Mouse (Mus musculus) cerebellum, adult 2 months (tissue): Measurements from ENCODE around the gene Slc39a10. TPM values are rescaled to one million over a fixed set of nuclear protein-coding genes. Genes with fewer than 3 reads are reported as not detected.

Experiments
- DNase-seq, 2 experiments: peaks; one replicate each; pipeline ENCODE4 v3.0.0; 2021
- H3K27ac ChIP-seq: fragments of 200-500 bp; 2 replicates; pipeline ENCODE4 v1.5.1; 2012; ENCODE audit warnings: low read length, control low read depth, inconsistent platforms; ENCODE audit not compliant: insufficient read depth
- H3K27me3 ChIP-seq: fragments of 200-500 bp; 2 replicates; pipeline ENCODE4 v1.6.1; 2012; ENCODE audit warnings: inconsistent platforms, mild to moderate bottlenecking, low read length, moderate library complexity; ENCODE audit not compliant: control insufficient read depth, insufficient read depth
- H3K4me1 ChIP-seq: fragments of 200-500 bp; 2 replicates; pipeline ENCODE4 v1.6.1; 2011; ENCODE audit warnings: low read length; ENCODE audit not compliant: control insufficient read depth, insufficient read depth
- H3K4me3 ChIP-seq: fragments of 200-500 bp; replicated peaks from 2 replicates; pipeline ENCODE3; 2011; ENCODE audit warnings: mild to moderate bottlenecking, low read depth, low read length, control low read depth; ENCODE audit not compliant: insufficient read depth
- CTCF ChIP-seq: fragments of 200-500 bp; IDR thresholded peaks from 2 replicates; pipeline ENCODE4 v1.5.1; 2011; ENCODE audit warnings: low read depth, mild to moderate bottlenecking, control low read depth, low read length, moderate library complexity, borderline replicate concordance; ENCODE audit not compliant: insufficient read depth
- POLR2A ChIP-seq: fragments of 200-500 bp; IDR thresholded peaks from 2 replicates; pipeline ENCODE4 v1.6.1; 2011; ENCODE audit warnings: low read length, control low read depth, borderline replicate concordance; ENCODE audit not compliant: insufficient read depth
- WGBS: fragments of 180-500 bp; shearing (Covaris S2); methylation state at CpG from one replicate; pipeline ENCODE4 v1.1.7; 2018; 5-methylcytosine and 5-hydroxymethylcytosine counted together
- polyA plus RNA-seq: library from polyadenylated mRNA; depleted of rRNA; stranded (reverse); fragments of >200 nt; gene quantifications from 2 replicates; pipeline ENCODE4 v1.2.3, GENCODE M21; 2012

Slc39a10 gene
- polyA plus RNA-seq, 1 experiment, result 32.6 TPM

DNA sequence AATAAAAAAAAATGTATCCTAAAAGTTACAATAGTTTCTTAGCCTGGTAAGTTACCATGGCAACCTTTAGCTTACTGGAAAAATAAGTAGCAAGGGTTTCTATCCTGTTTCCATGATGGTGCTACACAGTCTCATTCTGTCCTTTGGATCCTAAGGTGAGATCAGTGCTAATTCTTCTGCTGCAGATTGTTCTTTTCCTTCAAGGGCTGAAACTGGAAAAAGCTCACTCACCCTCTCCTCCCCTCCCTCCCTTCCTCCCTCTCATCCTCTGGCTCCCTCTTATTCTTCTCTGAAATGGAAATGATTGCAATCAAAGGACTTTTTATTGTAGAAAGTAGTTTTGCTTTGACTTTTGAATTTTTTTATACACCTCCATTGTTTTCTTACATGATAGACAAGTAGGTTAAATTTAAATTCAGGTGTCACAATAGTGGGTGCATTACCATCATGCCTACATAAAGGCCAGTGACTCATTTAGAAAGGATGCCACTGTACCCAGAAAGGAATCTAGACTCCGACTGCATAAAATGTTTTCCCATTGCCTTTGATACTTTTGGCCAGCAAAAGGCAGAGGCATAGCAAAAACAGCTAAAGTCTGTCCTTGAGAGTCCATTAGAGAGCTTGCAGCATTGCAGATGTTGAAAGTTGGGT, 20.0 kb upstream of the Slc39a10 start:
- 88% methylated on average over 1 of the region's 1 CpGs for WGBS
- DNase-seq, result no peak

DNA sequence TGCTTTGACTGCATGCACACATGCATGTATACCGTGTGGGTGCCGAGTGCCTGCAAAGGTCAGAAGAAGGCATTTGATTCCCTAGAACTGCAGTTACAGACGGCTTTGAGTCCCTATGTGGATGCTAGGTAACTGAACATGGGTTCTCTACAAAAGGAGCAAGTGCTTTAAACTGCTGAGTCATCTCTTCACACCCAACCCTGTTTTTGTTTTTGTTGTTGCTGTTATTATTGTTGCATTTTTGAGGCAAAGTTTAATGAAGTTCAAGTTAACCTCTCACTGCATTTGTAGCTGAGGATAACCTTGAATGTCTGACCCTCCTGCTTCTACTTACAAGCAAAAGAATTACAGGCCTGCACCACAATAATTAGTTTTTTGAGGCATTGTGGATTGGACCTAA, 17.5 kb upstream of the Slc39a10 start:
- no peak for DNase-seq
- 80% methylated on average over 3 of the region's 3 CpGs for WGBS
- Histone ChIP-seq H3K27me3 (no peaks in the 10 kb centered on the region), H3K4me1 (no peaks in the 10 kb centered on the region), H3K4me3 (no peak overlapping the region), H3K27ac (no peak overlapping the region)
- TF ChIP-seq POLR2A, result no peak
- no peak for TF ChIP-seq CTCF

More for the DNA sequence above, 20.0 kb upstream of the Slc39a10 start:
- H3K27me3 ChIP-seq, result no peaks in the 10 kb centered on the region
- H3K4me1 ChIP-seq, result no peaks in the 10 kb centered on the region
- TF ChIP-seq CTCF, result no peak
- TF ChIP-seq POLR2A, result no peak
- H3K4me3 ChIP-seq, result no peak overlapping the region
- H3K27ac ChIP-seq, result no peak overlapping the region

DNA sequence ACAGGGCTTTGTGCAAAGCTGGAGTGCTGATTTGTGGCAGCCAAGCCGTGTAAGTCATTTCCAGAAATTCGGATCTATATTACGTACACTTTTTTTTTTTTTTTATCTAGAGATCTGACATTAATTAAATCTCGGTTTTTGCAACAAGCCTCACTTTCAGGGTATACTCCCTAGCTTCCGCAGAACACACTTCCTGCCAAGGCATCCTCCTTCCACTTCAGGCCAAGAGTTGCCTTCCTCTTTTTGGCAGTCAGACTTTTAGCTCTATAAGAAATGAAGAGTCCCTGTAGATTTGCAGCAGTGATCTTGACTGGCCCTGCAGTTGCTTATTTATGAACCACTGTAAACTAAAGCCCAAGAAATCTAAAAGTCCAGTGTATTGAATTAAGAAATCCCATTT, 13.1 kb upstream of the Slc39a10 start:
- WGBS, result 84% methylated on average over 5 of the region's 5 CpGs
- no peak for TF ChIP-seq CTCF
- TF ChIP-seq POLR2A, result no peak
- Histone ChIP-seq H3K27ac (no peak overlapping the region), H3K4me1 (no peaks in the 10 kb centered on the region), H3K27me3 (no peaks in the 10 kb centered on the region), H3K4me3 (no peak overlapping the region)
- no peak for DNase-seq

DNA sequence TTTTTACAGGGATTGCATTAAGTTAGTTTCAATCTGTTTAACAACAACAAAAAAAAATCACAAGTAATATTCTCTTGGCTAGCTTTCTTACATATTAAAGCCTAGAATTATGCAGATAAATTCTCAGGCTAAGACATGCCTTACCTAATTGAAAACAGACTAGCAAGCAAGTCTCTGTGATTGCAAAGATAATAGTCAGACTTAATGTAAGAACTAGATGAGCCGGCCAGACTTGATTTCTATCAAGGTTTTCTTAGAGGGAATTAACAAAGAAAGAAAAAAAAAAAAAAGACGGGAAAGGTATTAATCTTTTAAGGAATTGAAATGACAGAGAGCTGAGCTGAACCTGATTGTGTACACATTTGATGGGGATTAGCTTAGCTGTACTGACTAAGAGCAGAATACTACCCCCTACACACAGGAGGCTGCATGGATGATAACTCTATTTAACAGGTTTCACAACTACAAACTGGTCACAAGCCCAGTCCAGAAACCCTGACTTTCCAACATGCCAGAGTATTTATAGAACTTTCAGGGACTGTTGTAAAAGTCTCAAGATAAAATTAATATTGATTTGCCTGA, 9.5 kb upstream of the Slc39a10 start:
- H3K27me3 ChIP-seq, result no peaks in the 10 kb centered on the region
- TF ChIP-seq CTCF (no peak), POLR2A (no peak)
- no peaks in the 10 kb centered on the region for H3K4me1 ChIP-seq
- no peak for DNase-seq
- WGBS, result 83% methylated on average over 2 of the region's 2 CpGs
- no peak overlapping the region for H3K27ac ChIP-seq
- no peak overlapping the region for H3K4me3 ChIP-seq

DNA sequence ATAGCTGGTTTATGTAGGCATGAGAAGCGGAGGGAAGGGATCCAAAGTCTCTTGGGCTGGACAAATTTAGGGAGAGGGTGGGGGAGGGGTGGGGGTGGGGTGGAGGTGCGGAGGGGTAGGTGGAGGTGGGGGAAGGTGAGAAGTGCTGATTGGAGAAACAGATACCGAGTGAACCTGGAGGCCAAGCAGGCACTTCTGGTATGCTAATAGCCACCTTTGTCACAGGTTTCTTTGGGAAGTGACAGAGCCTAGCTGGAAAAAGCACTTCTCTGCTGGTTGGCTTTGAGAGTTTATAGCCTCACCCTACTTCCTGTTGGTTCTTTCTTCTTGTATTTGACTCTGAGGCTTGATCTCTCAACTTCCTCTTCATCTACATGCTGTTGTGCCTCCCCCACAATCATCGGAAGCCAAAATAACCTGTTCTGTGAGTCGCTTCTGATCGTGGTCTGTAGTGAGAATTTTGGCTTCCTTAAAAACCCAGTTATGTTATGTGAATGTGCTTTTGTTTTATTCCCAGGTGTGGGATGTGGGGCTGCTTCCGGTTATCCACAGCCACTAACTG, 1.7 kb upstream of the Slc39a10 start:
- no peak for DNase-seq
- Histone ChIP-seq H3K27me3 (no peaks in the 10 kb centered on the region), H3K4me1 (no peaks in the 10 kb centered on the region), H3K4me3 (no peak overlapping the region), H3K27ac (no peak overlapping the region)
- 35% methylated on average over 7 of the region's 7 CpGs for whole genome bisulfite sequencing
- TF ChIP-seq CTCF (no peak), POLR2A (no peak)

DNA sequence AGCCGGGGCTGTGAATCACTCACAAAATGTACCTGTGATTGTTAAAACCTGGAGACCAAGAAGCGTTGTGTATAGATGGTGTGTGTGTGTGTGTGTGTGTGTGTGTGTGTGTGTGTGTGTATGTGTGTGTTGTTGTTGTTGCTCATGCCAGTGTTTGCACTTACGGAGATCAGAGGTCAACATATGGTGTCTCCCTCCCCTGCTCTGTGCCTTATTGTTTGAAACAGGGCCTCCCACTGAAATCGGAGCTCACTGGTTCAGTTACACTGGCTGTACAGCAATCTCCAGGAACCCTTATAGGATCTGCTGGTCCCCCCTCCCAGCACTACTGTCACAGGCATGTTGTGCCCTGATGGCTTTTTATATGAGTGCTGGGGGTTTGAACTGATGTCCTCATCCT, 3.9 kb downstream of the Slc39a10 start:
- no peak for DNase-seq
- H3K27me3 ChIP-seq, result no peaks in the 10 kb centered on the region
- H3K27ac ChIP-seq, result no peak overlapping the region
- 68% methylated on average over 4 of the region's 4 CpGs for WGBS
- TF ChIP-seq POLR2A, result no peak
- no peak for TF ChIP-seq CTCF
- no peaks in the 10 kb centered on the region for H3K4me1 ChIP-seq
- H3K4me3 ChIP-seq, result no peak overlapping the region

DNA sequence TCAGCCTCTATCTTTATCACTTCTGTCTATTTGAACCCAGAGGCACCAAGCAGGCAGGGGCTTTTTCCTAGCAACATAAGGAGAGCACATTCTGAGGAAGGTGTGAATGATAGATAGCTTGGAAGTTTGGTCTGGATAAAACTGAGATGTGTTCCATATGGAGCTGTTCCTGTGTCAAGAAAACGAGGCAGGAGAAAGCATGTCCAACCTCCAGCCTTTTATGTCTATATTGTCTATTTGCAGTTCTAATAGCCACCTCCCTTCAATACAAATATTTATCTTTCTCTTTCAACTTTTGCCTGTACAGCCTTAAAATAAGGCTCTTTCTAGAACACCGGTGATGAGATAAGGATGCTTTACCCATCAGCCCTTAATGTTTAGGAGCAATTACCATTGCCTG, 4.3 kb downstream of the Slc39a10 start:
- DNase-seq, result no peak
- Histone ChIP-seq H3K4me1 (no peaks in the 10 kb centered on the region), H3K4me3 (no peak overlapping the region), H3K27ac (no peak overlapping the region), H3K27me3 (no peaks in the 10 kb centered on the region)
- TF ChIP-seq POLR2A (no peak), CTCF (no peak)
- 57% methylated on average over 2 of the region's 2 CpGs for WGBS

DNA sequence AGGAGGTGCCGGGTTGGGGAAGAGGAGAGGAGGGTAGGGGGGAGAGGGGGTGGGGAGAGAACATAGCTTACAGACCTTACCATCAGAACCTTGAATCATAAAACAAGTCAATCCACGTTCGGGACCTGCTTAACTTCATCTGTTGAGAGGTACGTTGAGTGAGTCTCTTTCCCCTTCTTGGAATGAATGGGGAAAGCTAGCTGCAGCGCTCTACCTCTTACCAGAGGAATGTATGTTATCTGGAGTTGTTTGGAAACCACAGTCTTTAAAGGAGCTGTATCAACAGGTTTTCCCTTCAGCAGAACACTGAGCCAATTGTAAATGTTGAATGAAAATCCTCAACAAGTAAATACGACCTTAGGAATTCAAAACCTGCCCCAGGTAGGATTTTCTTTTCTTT, 4.7 kb downstream of the Slc39a10 start:
- H3K27me3 ChIP-seq, result no peaks in the 10 kb centered on the region
- H3K4me3 ChIP-seq, result no peak overlapping the region
- 29% methylated on average over 6 of the region's 6 CpGs for WGBS
- TF ChIP-seq POLR2A, result no peak
- no peak for TF ChIP-seq CTCF
- no peak overlapping the region for H3K27ac ChIP-seq
- no peaks in the 10 kb centered on the region for H3K4me1 ChIP-seq
- DNase-seq, result no peak

DNA sequence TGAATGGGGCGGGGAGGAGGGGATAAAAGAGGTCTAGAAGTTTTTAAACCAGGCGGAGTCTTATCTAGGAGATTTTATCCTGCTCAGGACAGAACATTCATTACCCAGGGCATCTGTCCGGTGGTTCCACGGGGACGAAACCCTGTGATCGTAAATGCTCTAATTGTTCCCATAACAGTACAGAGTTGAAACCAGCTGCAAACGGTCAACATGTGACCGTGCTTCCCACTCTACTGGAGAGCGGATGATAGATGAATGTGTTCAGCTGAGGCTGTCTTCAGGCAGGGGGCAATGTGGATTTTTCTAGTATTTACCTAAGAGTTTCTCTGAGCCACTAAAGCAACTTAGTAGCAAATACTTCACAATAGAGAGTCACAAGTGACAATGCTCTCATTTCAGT, 6.6 kb downstream of the Slc39a10 start:
- 79% methylated on average over 9 of the region's 9 CpGs for WGBS
- Histone ChIP-seq H3K4me3 (no peak overlapping the region), H3K27me3 (no peaks in the 10 kb centered on the region), H3K27ac (no peak overlapping the region), H3K4me1 (no peaks in the 10 kb centered on the region)
- TF ChIP-seq CTCF (no peak), POLR2A (no peak)
- no peak for DNase-seq
